Mouse (Mus musculus): Measurements from ENCODE around the gene Snrnp200. TPM values are rescaled to one million over a fixed set of nuclear protein-coding genes. Genes with fewer than 3 reads are reported as not detected.

Gene Snrnp200
- total and polyA plus RNA-seq, 3 experiments = 67.5 to 137 (median 122) TPM

- peaks cover 59% of the 10 kb centered on the region for H3K79me2 ChIP-seq (ENCODE audit: control insufficient read depth, insufficient read depth, low read length, poor library complexity)
- DNase-seq (ENCODE audit: low read depth, low spot score) = no peak
- H3K4me3 ChIP-seq (ENCODE audit: control insufficient read depth in 1 of 2, insufficient read depth in 1 of 2, low read depth in 2 of 2, low read length in 2 of 2) = no peak overlapping the region
- peaks cover 3 to 15% of the 10 kb centered on the region in 2 experiments; a peak in 3 of 4 replicates for H3K36me3 ChIP-seq (ENCODE audit: control insufficient read depth in 1 of 2, insufficient read depth in 2 of 2, low read length in 2 of 2)
- H3K4me1 ChIP-seq (ENCODE audit: control insufficient read depth in 1 of 2, insufficient read depth in 2 of 2, low read length in 2 of 2) = peaks cover 0 to 7% of the 10 kb centered on the region in 2 experiments; a peak in 3 of 4 replicates
- H3K27me3 ChIP-seq (ENCODE audit: control insufficient read depth in 1 of 2, insufficient read depth in 2 of 2, low read length in 2 of 2) = no peaks in the 10 kb centered on the region
- no peaks in the 10 kb centered on the region for H3K9me3 ChIP-seq (replicated peaks; ENCODE audit: insufficient read depth, low read length)
- no peak overlapping the region for H3K27ac ChIP-seq (ENCODE audit: control insufficient read depth, low read depth, low read length)
- no peak overlapping the region for H3K9ac ChIP-seq (ENCODE audit: control insufficient read depth, low read depth, low read length, poor library complexity, severe bottlenecking)
- no peak for TF ChIP-seq BHLHE40 (IDR thresholded peaks at IDR 0.05; ENCODE audit: borderline replicate concordance, low read depth, low read length)
- no peak for TF ChIP-seq MAZ (IDR thresholded peaks at IDR 0.05; ENCODE audit: low read depth, low read length)
- TF ChIP-seq MEF2A (IDR thresholded peaks at IDR 0.05; ENCODE audit: extremely low read depth, insufficient replicate concordance, low read depth, low read length, poor library complexity, severe bottlenecking) = no peak
- no peak for TF ChIP-seq TAL1 (IDR thresholded peaks at IDR 0.05; ENCODE audit: low read length)
- TF ChIP-seq ELF1 (IDR thresholded peaks at IDR 0.05; ENCODE audit: low read depth, low read length) = no peak
- TF ChIP-seq JUND (IDR thresholded peaks at IDR 0.05; ENCODE audit: low read depth, low read length) = no peak
- no peak for TF ChIP-seq ZNF384 (IDR thresholded peaks at IDR 0.05; ENCODE audit: low read depth, low read length)
- no peak for TF ChIP-seq ETS1 (IDR thresholded peaks at IDR 0.05; ENCODE audit: low read depth, low read length)
- TF ChIP-seq TCF12 (IDR thresholded peaks at IDR 0.05; ENCODE audit: low read depth, low read length) = no peak
- no peak for TF ChIP-seq GATA1 (IDR thresholded peaks at IDR 0.05; ENCODE audit: low read depth, low read length)
- TF ChIP-seq MXI1 (IDR thresholded peaks at IDR 0.05; ENCODE audit: low read depth, low read length) = no peak
- no peak for TF ChIP-seq NRF1 (IDR thresholded peaks at IDR 0.05; ENCODE audit: insufficient read depth, low read depth, low read length, poor library complexity, severe bottlenecking)
- no peak for TF ChIP-seq GABPA (IDR thresholded peaks at IDR 0.05; ENCODE audit: low read depth, low read length)
- no peak for TF ChIP-seq USF2 (IDR thresholded peaks at IDR 0.05; ENCODE audit: borderline replicate concordance in 1 of 2, insufficient read depth in 1 of 2, low read depth in 1 of 2, low read length in 2 of 2)
- TF ChIP-seq POLR2AphosphoS2 (IDR thresholded peaks at IDR 0.05; ENCODE audit: low read length) = no peak
- TF ChIP-seq KAT2A (conservative IDR thresholded peaks at IDR 0.05; ENCODE audit: low read depth, low read length) = no peak
- no peak for TF ChIP-seq ZC3H11A (IDR thresholded peaks at IDR 0.05; ENCODE audit: low read depth, low read length)
- TF ChIP-seq CTCF (IDR thresholded peaks at IDR 0.05 in 2 of 3, conservative IDR thresholded peaks at IDR 0.05 in 1 of 3; ENCODE audit: control insufficient read depth in 1 of 3, insufficient read depth in 1 of 3, low read depth in 2 of 3, low read length in 3 of 3, poor library complexity in 1 of 3, severe bottlenecking in 1 of 3) = no peak
- TF ChIP-seq HCFC1 (IDR thresholded peaks at IDR 0.05; ENCODE audit: low read depth, low read length) = no peak
- no peak for TF ChIP-seq MAX (IDR thresholded peaks at IDR 0.05; ENCODE audit: low read length)
These were observed 67.5 kb downstream of the Snrnp200 start for GRCm38 (mm10) chr2:127275551-127276320.

Data from MEL (cell line).